25 mouse cellular contexts compared by ENCODE assay signal in the genomic region with DNA sequence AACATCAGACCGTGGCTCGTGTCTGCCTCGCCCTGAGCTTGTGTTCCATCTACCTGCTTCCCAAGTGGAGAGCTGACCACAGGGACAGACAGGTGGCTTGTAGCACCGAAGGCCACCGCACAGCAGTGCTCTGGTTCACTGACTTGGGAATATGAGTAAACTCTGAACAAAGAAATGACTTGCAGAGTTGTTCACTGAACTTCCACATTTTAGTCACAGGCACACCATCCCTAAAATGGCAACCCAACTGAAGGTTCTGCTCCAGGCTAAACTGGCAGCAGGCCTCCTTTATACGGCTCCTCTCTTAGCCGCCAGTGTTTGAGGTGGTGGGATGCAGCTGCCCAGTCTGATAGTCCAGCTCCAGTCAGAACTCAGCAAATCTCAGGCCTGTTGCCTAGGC.
A peak's percentile ranks its signal among the peaks of the same experiment; 100 is the strongest.
DNase-seq lines count a peak whose midpoint lies in the region; ATAC-seq and TF ChIP-seq lines count a peak whose summit lies in the region.
"Had no signal": no experiment of that assay in that cellular context is flagged by ENCODE, and none has a peak within 500 bp of the region (broad histone marks: within the 10 kb centered on the region; RNA-seq: fewer than 3 reads in every experiment).

No protein-coding gene starts in this region.

- H3K36me3 ChIP-seq in megakaryocyte, embryonic 14.5 days (replicated peaks; ENCODE audit: low read length), result no peaks in the 10 kb centered on the region
- no peaks in the 10 kb centered on the region for H3K36me3 ChIP-seq in kidney, adult 2 months (ENCODE audit: control insufficient read depth, insufficient read depth, low read length)
- H3K36me3 ChIP-seq: embryonic facial prominence, embryonic 10.5 days; embryonic facial prominence, embryonic 15.5 days; heart, embryonic 15.5 days; hindbrain, embryonic 13.5 days; liver, embryonic 12.5 days; midbrain, embryonic 15.5 days; neural tube, embryonic 15.5 days; stomach, embryonic 15.5 days had no signal

- H3K27ac ChIP-seq in embryonic fibroblast, embryonic 13.5 days (ENCODE audit: insufficient read depth, low read length), result peak overlapping the region; percentile 41; the same call in 1 of the 2 replicates
- no peak overlapping the region for H3K27ac ChIP-seq in kidney, adult 2 months (ENCODE audit: insufficient read depth, low read depth, low read length)
- H3K27ac ChIP-seq: embryonic facial prominence, embryonic 10.5 days; embryonic facial prominence, embryonic 15.5 days; heart, embryonic 15.5 days; hindbrain, embryonic 13.5 days; liver, embryonic 12.5 days; midbrain, embryonic 15.5 days; neural tube, embryonic 15.5 days; stomach, embryonic 15.5 days had no signal

- DNase-seq in cerebellum, adult 9-10 months, result peak; percentile 27
- DNase-seq in cerebellum, postnatal 14 days, result no peak
- DNase-seq in T-cell, adult 2 months (ENCODE audit: low spot score), result no peak
- no peak for DNase-seq in kidney, adult 2 months
- DNase-seq: adrenal gland, postnatal 10 days; gastrocnemius, postnatal 14 days; kidney, postnatal 14 days; left cerebral cortex, postnatal 4 days; liver, postnatal 0 days; lung, postnatal 36 days; right cerebral cortex, postnatal 25 days had no signal

- H3K9me3 ChIP-seq in megakaryocyte, embryonic 14.5 days, result no peaks in the 10 kb centered on the region; the same call in 1 of the 2 replicates
- H3K9me3 ChIP-seq: embryonic facial prominence, embryonic 10.5 days; embryonic facial prominence, embryonic 15.5 days; heart, embryonic 15.5 days; hindbrain, embryonic 13.5 days; liver, embryonic 12.5 days; midbrain, embryonic 15.5 days; neural tube, embryonic 15.5 days; stomach, embryonic 15.5 days had no signal

- peaks cover 21% of the 10 kb centered on the region for H3K4me1 ChIP-seq in megakaryocyte, embryonic 14.5 days
- peaks cover 18% of the 10 kb centered on the region for H3K4me1 ChIP-seq in embryonic fibroblast, embryonic 13.5 days (ENCODE audit: control insufficient read depth, insufficient read depth, low read length)
- H3K4me1 ChIP-seq in kidney, adult 2 months (ENCODE audit: control insufficient read depth, insufficient read depth, low read length), result peaks cover 8% of the 10 kb centered on the region; the same call in 1 of the 2 replicates
- H3K4me1 ChIP-seq: liver, embryonic 12.5 days had no signal

- no peak for ATAC-seq in megakaryocyte, adult 5-6 weeks (ENCODE audit: poor library complexity, severe bottlenecking)
- ATAC-seq: CD4-positive, CD25-positive, alpha-beta regulatory T cell, adult 4 months; forebrain, embryonic 14.5 days; intestine, postnatal 0 days; liver, embryonic 12.5 days; midbrain, embryonic 15.5 days had no signal

- no peak for TF ChIP-seq CTCF in embryonic fibroblast, embryonic 13.5 days (IDR thresholded peaks at IDR 0.05; ENCODE audit: borderline replicate concordance, insufficient read depth, low read length)
- no peak for TF ChIP-seq CTCF in kidney, adult 2 months (conservative IDR thresholded peaks at IDR 0.05; ENCODE audit: insufficient read depth, insufficient read length, low read depth, low read length)

- peaks cover 58% of the 10 kb centered on the region for H3K27me3 ChIP-seq in megakaryocyte, embryonic 14.5 days (replicated peaks)
- no peaks in the 10 kb centered on the region for H3K27me3 ChIP-seq in kidney, adult 2 months (replicated peaks; ENCODE audit: control insufficient read depth, insufficient read depth, low read length)
- H3K27me3 ChIP-seq: neural tube, embryonic 15.5 days had no signal

- H3K4me3 ChIP-seq in megakaryocyte, embryonic 14.5 days (replicated peaks), result peak overlapping the region; percentile 53
- no peak overlapping the region for H3K4me3 ChIP-seq in embryonic fibroblast, embryonic 13.5 days (ENCODE audit: insufficient read depth, low read length)
- H3K4me3 ChIP-seq in kidney, adult 2 months (ENCODE audit: insufficient read depth, low read depth, low read length), result no peak overlapping the region
- H3K4me3 ChIP-seq: embryonic facial prominence, embryonic 10.5 days; embryonic facial prominence, embryonic 15.5 days; heart, embryonic 15.5 days; hindbrain, embryonic 13.5 days; liver, embryonic 12.5 days; midbrain, embryonic 15.5 days; neural tube, embryonic 15.5 days; stomach, embryonic 15.5 days had no signal

- 85% methylated on average over 7 of the region's 7 CpGs for WGBS in kidney, adult 2 months

- TF ChIP-seq POLR2A in embryonic fibroblast, embryonic 13.5 days (IDR thresholded peaks at IDR 0.05; ENCODE audit: low read depth, low read length), result no peak
- TF ChIP-seq POLR2A in kidney, adult 2 months (IDR thresholded peaks at IDR 0.05; ENCODE audit: low read depth, low read length), result no peak
